Comparison of ENCODE assay signal across 9 mouse cellular contexts in genomic region chr7:27801137-27801536, GRCm38 (mm10). TPM values are rescaled to one million over a fixed set of nuclear protein-coding genes. Genes with fewer than 3 reads are reported as not detected.
DNase-seq lines count a peak whose midpoint lies in the region; TF ChIP-seq lines count a peak whose summit lies in the region.
"Had no signal": no experiment of that assay in that cellular context is flagged by ENCODE, and none has a peak within 500 bp of the region (broad histone marks: within the 10 kb centered on the region; RNA-seq: fewer than 3 reads in every experiment).

No protein-coding gene starts in this region.

- TF ChIP-seq EP300 in CH12.LX (IDR thresholded peaks at IDR 0.05; ENCODE audit: low read length) = no peak

- H3K4me2 ChIP-seq in CH12.LX (ENCODE audit: insufficient read depth, low read depth, poor library complexity, severe bottlenecking) = no peak overlapping the region

- no peak overlapping the region for H3K27ac ChIP-seq in CH12.LX (ENCODE audit: insufficient read depth, low read depth)
- H3K27ac ChIP-seq in cortical plate, adult 2 months (ENCODE audit: insufficient read depth, low read length) = no peak overlapping the region

- TF ChIP-seq CTCF in CH12.LX (conservative IDR thresholded peaks at IDR 0.05 in 1 of 2, IDR thresholded peaks at IDR 0.05 in 1 of 2; ENCODE audit: low read depth in 2 of 2, low read length in 2 of 2) = peak; percentile 12 to 57; a peak in 2 of 4 replicates
- peak; percentile 11; the same call in 1 of the 2 replicates for TF ChIP-seq CTCF in cortical plate, adult 2 months (IDR thresholded peaks at IDR 0.05; ENCODE audit: extremely low read depth, insufficient read depth, low read length)

- no peak for TF ChIP-seq POLR2A in CH12.LX (IDR thresholded peaks at IDR 0.05; ENCODE audit: low read depth, low read length)
- TF ChIP-seq POLR2A in cortical plate, adult 2 months (IDR thresholded peaks at IDR 0.05; ENCODE audit: extremely low read depth, insufficient read depth, low read length) = no peak

- H3K27me3 ChIP-seq in CH12.LX (replicated peaks) = peaks cover 5% of the 10 kb centered on the region

- in situ Hi-C loops in CH12.LX (cut with MboI; ENCODE audit: low pct_ligation_motif_present, low pct_unique_long_range_greater_than_20kb, low sequenced_read_pairs) = loop anchor here (5.0 kb wide), 1 partner anchor 69 kb away; the partner anchor contains the start of gene Zfp60

- no peak overlapping the region for H3K4me3 ChIP-seq in CH12.LX (replicated peaks in 1 of 3; ENCODE audit: low read depth in 2 of 3, low read length in 2 of 3, poor library complexity in 1 of 3)
- no peak overlapping the region for H3K4me3 ChIP-seq in cortical plate, adult 2 months (ENCODE audit: insufficient read depth, low read length)

- peak; percentile 36 for TF ChIP-seq RAD21 in CH12.LX (IDR thresholded peaks at IDR 0.05; ENCODE audit: low read depth, low read length)

- peaks cover 0 to 3% of the 10 kb centered on the region in 2 experiments for H3K36me3 ChIP-seq in CH12.LX (replicated peaks in 1 of 2; ENCODE audit: control insufficient read depth in 1 of 2, insufficient read depth in 1 of 2, low read length in 1 of 2)

- dilution Hi-C loops in CH12.LX (cut with MboI; ENCODE audit: extremely low pct_ligation_motif_present, extremely low pct_unique_long_range_greater_than_20kb, low sequenced_read_pairs) = no loop called here

- peak; percentile 35 for DNase-seq in embryo, embryonic 10 days (ENCODE audit: low spot score)
- DNase-seq in embryo, embryonic 11 days = no peak
- peak; percentile 30 for DNase-seq in kidney, adult 9 months
- no peak for DNase-seq in kidney, adult 11 months
- peak; percentile 9 for DNase-seq in CH12.LX (ENCODE audit: extremely low read depth)
- no peak for DNase-seq in thymus, postnatal 14 days
- no peak for DNase-seq in testis, postnatal 10 days (ENCODE audit: low spot score)
- DNase-seq: layer of hippocampus, adult 9-11 months had no signal

- H3K9ac ChIP-seq in CH12.LX (ENCODE audit: insufficient read depth, low read depth) = no peak overlapping the region

- H3K79me2 ChIP-seq in CH12.LX (replicated peaks; ENCODE audit: control insufficient read depth, extremely low read depth, insufficient read depth, poor library complexity, severe bottlenecking) = peaks cover 9% of the 10 kb centered on the region; the same call in 1 of the 2 replicates

- H3K4me1 ChIP-seq in CH12.LX (ENCODE audit: control insufficient read depth in 1 of 2, insufficient read depth in 2 of 2) = peaks cover 2 to 7% of the 10 kb centered on the region in 2 experiments; a peak in 2 of 4 replicates
- no peaks in the 10 kb centered on the region for H3K4me1 ChIP-seq in cortical plate, adult 2 months (ENCODE audit: control insufficient read depth, insufficient read depth, low read length)

- peaks cover 15% of the 10 kb centered on the region for H3K9me3 ChIP-seq in CH12.LX (replicated peaks; ENCODE audit: low read length)

TF ChIP-seq in CH12.LX, 34 proteins besides CTCF, POLR2A, EP300 and RAD21:
- no peak for TF ChIP-seq TCF12 (IDR thresholded peaks at IDR 0.05; ENCODE audit: low read depth, low read length)
- TF ChIP-seq SMC3 (IDR thresholded peaks at IDR 0.05; ENCODE audit: low read depth, low read length) = peak; percentile 43

RNA-seq across cellular contexts. Expression of gene Zfp626, which starts 5.9 kb away (rescaled TPM):
- 3.6 and 3.9 TPM in 2 replicates for total RNA-seq in CH12.LX (2012; rRNA removed)
- 5.5 and 6.5 TPM in 2 replicates for total RNA-seq in CH12.LX (2014; rRNA removed)
- 3.6 and 4.4 TPM in 2 replicates for polyA plus RNA-seq in CH12.LX (2012; ENCODE audit: insufficient read length, low read depth)
- polyA plus RNA-seq in cortical plate, adult 2 months (2012; rRNA removed) = 3.9 and 4.0 TPM in 2 replicates

RNA-seq across cellular contexts. Expression of gene Zfp59, which starts 37.3 kb away (rescaled TPM):
- total RNA-seq in CH12.LX (2012; rRNA removed) = 4.0 and 5.0 TPM in 2 replicates
- total RNA-seq in CH12.LX (2014; rRNA removed) = 5.9 and 6.5 TPM in 2 replicates
- 3.4 and 4.0 TPM in 2 replicates for polyA plus RNA-seq in CH12.LX (2012; ENCODE audit: insufficient read length, low read depth)
- polyA plus RNA-seq in cortical plate, adult 2 months (2012; rRNA removed) = 3.4 and 3.9 TPM in 2 replicates

RNA-seq across cellular contexts. Expression of gene Zfp607a, which starts 56.2 kb away (rescaled TPM):
- total RNA-seq in CH12.LX (2012; rRNA removed) (7.0 and 7.8 TPM in 2 replicates), CH12.LX (2014; rRNA removed) (5.7 and 5.8 TPM in 2 replicates)
- 6.7 and 6.8 TPM in 2 replicates for polyA plus RNA-seq in CH12.LX (2012; ENCODE audit: insufficient read length, low read depth)
- 0.71 and 1.0 TPM in 2 replicates for polyA plus RNA-seq in cortical plate, adult 2 months (2012; rRNA removed)

Comparison
In these comparisons a context has a peak if more than half of its experiments do, and no peak if none do; other contexts are left out.
1. DNase-seq: peak in embryo, embryonic 10 days (single experiment), kidney, adult 9 months (single experiment) and CH12.LX (single experiment); none in embryo, embryonic 11 days (single experiment), kidney, adult 11 months (single experiment), thymus, postnatal 14 days (single experiment) and testis, postnatal 10 days (single experiment).